Mouse (Mus musculus) embryonic fibroblast, embryonic 13.5 days (primary cell): ENCODE data around the gene Gorab.

ENCODE experiments used
- CTCF ChIP-seq: IDR thresholded peaks from 2 replicates; pipeline ENCODE4 v1.5.1; 2011; ENCODE audit warnings: mild to moderate bottlenecking, control low read depth, low read length, moderate library complexity, borderline replicate concordance; ENCODE audit not compliant: insufficient read depth
- POLR2A ChIP-seq: IDR thresholded peaks from 2 replicates; pipeline ENCODE4 v1.6.1; 2011; ENCODE audit warnings: low read depth, mild to moderate bottlenecking, control low read depth, low read length, moderate library complexity

- TF ChIP-seq CTCF (no peak), POLR2A (no peak)
Observed at GRCm38 (mm10) chr1:163377924-163378323, 25.5 kb downstream of the Gorab start.
